Mouse (Mus musculus) ES-Bruce4 (cell line): ENCODE measurements at regions not wholly inside any gene's neighbourhood (a gene's known extent, or its start where the extent isn't known, plus 50 kb on each side); places are given as distances from the start of the nearest gene placed in this dataset.

Source experiments
- CTCF ChIP-seq: IDR thresholded peaks from one replicate; pipeline ENCODE4 v1.8.1; 2011; ENCODE audit warnings: low read depth, low read length
- EP300 ChIP-seq: IDR thresholded peaks from 2 replicates; pipeline ENCODE4 v1.6.1; 2011; ENCODE audit warnings: low read depth, low read length; ENCODE audit not compliant: insufficient read depth

- TF ChIP-seq EP300 (no peak), CTCF (no peak)
These were observed 358.2 kb upstream of the Cypt12 start for GRCm38 (mm10) chr3:17589956-17590546.
